Mouse (Mus musculus) ES-Bruce4 (cell line): Measurements from ENCODE around the gene Gmfg.

ENCODE experiments used
- CTCF ChIP-seq: IDR thresholded peaks from one replicate; pipeline ENCODE4 v1.8.1; 2011; ENCODE audit warnings: low read depth, low read length
- EP300 ChIP-seq: IDR thresholded peaks from 2 replicates; pipeline ENCODE4 v1.6.1; 2011; ENCODE audit warnings: low read depth, low read length; ENCODE audit not compliant: insufficient read depth
- POLR2A ChIP-seq: IDR thresholded peaks from one replicate; pipeline ENCODE4 v1.8.1; 2011; ENCODE audit warnings: low read length; ENCODE audit not compliant: insufficient read depth

- TF ChIP-seq EP300 (no peak), CTCF (no peak), POLR2A (no peak)
Observed at GRCm38 (mm10) chr7:28437964-28438363, 717 bp downstream of the Gmfg start.
